In the genomic region with DNA sequence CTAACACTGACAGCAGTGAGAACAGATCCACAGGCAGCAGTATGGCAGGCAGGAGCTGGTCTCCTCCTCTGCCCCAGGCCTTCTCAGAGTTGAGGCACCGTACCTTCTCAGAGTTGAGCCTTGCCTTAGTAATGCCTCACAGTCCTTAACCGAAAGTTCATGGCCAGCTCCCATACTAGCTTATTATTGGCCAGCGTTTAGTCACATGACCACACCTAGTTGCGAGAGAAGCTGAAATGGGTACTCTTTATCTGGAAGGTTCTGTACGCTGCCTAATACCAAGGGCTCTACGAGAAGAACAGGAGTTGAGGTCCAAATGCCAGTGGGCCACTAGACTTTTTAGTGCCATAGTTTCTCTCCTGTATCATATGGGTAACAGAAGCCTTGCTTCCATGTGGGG, we compare ENCODE assay signal across 21 mouse cellular contexts. TPM values are rescaled to one million over a fixed set of nuclear protein-coding genes. Genes with fewer than 3 reads are reported as not detected.
DNase-seq lines count a peak whose midpoint lies in the region; ATAC-seq lines count a peak whose summit lies in the region.
"Had no signal": no experiment of that assay in that cellular context is flagged by ENCODE, and none has a peak within 500 bp of the region (broad histone marks: within the 10 kb centered on the region; RNA-seq: fewer than 3 reads in every experiment).

No protein-coding gene starts in this region.

- 0 out of 2 replicates have a peak, but pooled peaks cover 20% of the 10 kb centered on the region for H3K27me3 ChIP-seq in heart, embryonic 10.5 days (ENCODE audit: insufficient read depth, poor library complexity, severe bottlenecking)
- H3K27me3 ChIP-seq in heart, embryonic 12.5 days (replicated peaks): peaks cover 5% of the 10 kb centered on the region; the same call in 1 of the 2 replicates
- no peaks in the 10 kb centered on the region for H3K27me3 ChIP-seq in intestine, embryonic 16.5 days (replicated peaks; ENCODE audit: control insufficient read depth, insufficient read depth, low read length)
- H3K27me3 ChIP-seq in intestine, embryonic 15.5 days (replicated peaks): no peaks in the 10 kb centered on the region
- no peaks in the 10 kb centered on the region for H3K27me3 ChIP-seq in midbrain, embryonic 11.5 days (ENCODE audit: control insufficient read depth, insufficient read depth, low read length)
- H3K27me3 ChIP-seq in midbrain, embryonic 13.5 days: no peaks in the 10 kb centered on the region
- no peaks in the 10 kb centered on the region for H3K27me3 ChIP-seq in forebrain, embryonic 13.5 days
- H3K27me3 ChIP-seq: kidney, embryonic 15.5 days; neural tube, embryonic 13.5 days had no signal

- H3K4me3 ChIP-seq in heart, embryonic 10.5 days: no peak overlapping the region
- no peak overlapping the region for H3K4me3 ChIP-seq in heart, embryonic 12.5 days
- H3K4me3 ChIP-seq in intestine, embryonic 16.5 days (ENCODE audit: low read length): no peak overlapping the region
- no peak overlapping the region for H3K4me3 ChIP-seq in intestine, embryonic 15.5 days (replicated peaks)
- no peak overlapping the region for H3K4me3 ChIP-seq in midbrain, embryonic 11.5 days (ENCODE audit: low read depth, low read length)
- H3K4me3 ChIP-seq in midbrain, embryonic 13.5 days (replicated peaks): no peak overlapping the region
- H3K4me3 ChIP-seq in macrophage (ENCODE audit: inconsistent target): no peak overlapping the region
- no peak overlapping the region for H3K4me3 ChIP-seq in forebrain, embryonic 13.5 days
- H3K4me3 ChIP-seq: kidney, embryonic 15.5 days; limb, embryonic 10.5 days; myocyte; neural tube, embryonic 13.5 days had no signal

- no peak overlapping the region for H3K4me2 ChIP-seq in heart, embryonic 12.5 days
- no peak overlapping the region for H3K4me2 ChIP-seq in intestine, embryonic 16.5 days (ENCODE audit: low read depth, low read length)
- no peak overlapping the region for H3K4me2 ChIP-seq in intestine, embryonic 15.5 days (replicated peaks)
- no peak overlapping the region for H3K4me2 ChIP-seq in midbrain, embryonic 11.5 days
- no peak overlapping the region for H3K4me2 ChIP-seq in midbrain, embryonic 13.5 days (replicated peaks)
- H3K4me2 ChIP-seq in forebrain, embryonic 13.5 days: no peak overlapping the region
- H3K4me2 ChIP-seq: hindbrain, embryonic 14.5 days; kidney, embryonic 15.5 days; neural tube, embryonic 13.5 days had no signal

- DNase-seq in heart, embryonic 10.5 days (ENCODE audit: low spot score): no peak
- peak; percentile 59 for DNase-seq in midbrain, embryonic 11.5 days (ENCODE audit: low spot score, missing footprints)
- DNase-seq: kidney, postnatal 4 days; liver, postnatal 0 days; right cerebral cortex, postnatal 4 days; thymus, adult 2 months; thymus, postnatal 4 days had no signal

- no peak overlapping the region for H3K9ac ChIP-seq in heart, embryonic 12.5 days
- H3K9ac ChIP-seq in intestine, embryonic 16.5 days (ENCODE audit: low read depth, low read length): no peak overlapping the region
- H3K9ac ChIP-seq in intestine, embryonic 15.5 days: no peak overlapping the region
- H3K9ac ChIP-seq in midbrain, embryonic 11.5 days (ENCODE audit: low read length): no peak overlapping the region
- H3K9ac ChIP-seq in midbrain, embryonic 13.5 days (replicated peaks): no peak overlapping the region
- no peak overlapping the region for H3K9ac ChIP-seq in forebrain, embryonic 13.5 days
- H3K9ac ChIP-seq: hindbrain, embryonic 14.5 days; kidney, embryonic 15.5 days; liver, postnatal 0 days; neural tube, embryonic 13.5 days had no signal

- H3K36me3 ChIP-seq in heart, embryonic 10.5 days: no peaks in the 10 kb centered on the region
- H3K36me3 ChIP-seq in heart, embryonic 12.5 days: no peaks in the 10 kb centered on the region
- no peaks in the 10 kb centered on the region for H3K36me3 ChIP-seq in intestine, embryonic 16.5 days (ENCODE audit: control insufficient read depth, insufficient read depth, low read length)
- H3K36me3 ChIP-seq in intestine, embryonic 15.5 days: no peaks in the 10 kb centered on the region
- no peaks in the 10 kb centered on the region for H3K36me3 ChIP-seq in midbrain, embryonic 11.5 days (ENCODE audit: control insufficient read depth, insufficient read depth, low read length)
- H3K36me3 ChIP-seq in midbrain, embryonic 13.5 days: no peaks in the 10 kb centered on the region
- no peaks in the 10 kb centered on the region for H3K36me3 ChIP-seq in macrophage (ENCODE audit: inconsistent target)
- no peaks in the 10 kb centered on the region for H3K36me3 ChIP-seq in forebrain, embryonic 13.5 days (ENCODE audit: poor library complexity, severe bottlenecking)
- H3K36me3 ChIP-seq: kidney, embryonic 15.5 days; limb, embryonic 10.5 days; neural tube, embryonic 13.5 days had no signal

- H3K79me2 ChIP-seq in macrophage (ENCODE audit: inconsistent target): no peaks in the 10 kb centered on the region

- WGBS in heart, embryonic 10.5 days: 85% methylated on average over 6 of the region's 6 CpGs
- 87% methylated on average over 6 of the region's 6 CpGs for WGBS in heart, embryonic 12.5 days
- WGBS in intestine, embryonic 16.5 days: 91% methylated on average over 6 of the region's 6 CpGs
- WGBS in intestine, embryonic 15.5 days: 92% methylated on average over 6 of the region's 6 CpGs
- WGBS in midbrain, embryonic 11.5 days: 88% methylated on average over 6 of the region's 6 CpGs
- WGBS in midbrain, embryonic 13.5 days: 89% methylated on average over 6 of the region's 6 CpGs
- WGBS in macrophage (ENCODE audit: missing documents): 94% methylated on average over 6 of the region's 6 CpGs
- 95% methylated on average over 6 of the region's 6 CpGs for WGBS in forebrain, embryonic 13.5 days

- no peak for ATAC-seq in heart, embryonic 12.5 days (ENCODE audit: insufficient number of reproducible peaks, low FRiP score)
- ATAC-seq in intestine, embryonic 16.5 days: peak; percentile 14; the same call in 1 of the 2 replicates
- no peak for ATAC-seq in intestine, embryonic 15.5 days
- ATAC-seq in midbrain, embryonic 11.5 days (ENCODE audit: low FRiP score): no peak
- ATAC-seq in midbrain, embryonic 13.5 days: no peak
- no peak for ATAC-seq in forebrain, embryonic 13.5 days
- ATAC-seq: forebrain, embryonic 14.5 days; midbrain, embryonic 16.5 days had no signal

- peaks cover 30% of the 10 kb centered on the region for H3K4me1 ChIP-seq in heart, embryonic 10.5 days
- peaks cover 13% of the 10 kb centered on the region; the same call in 1 of the 2 replicates for H3K4me1 ChIP-seq in heart, embryonic 12.5 days (replicated peaks)
- H3K4me1 ChIP-seq in intestine, embryonic 16.5 days (ENCODE audit: control insufficient read depth, insufficient read depth, low read length): peaks cover 9% of the 10 kb centered on the region
- H3K4me1 ChIP-seq in intestine, embryonic 15.5 days (replicated peaks): peaks cover 12% of the 10 kb centered on the region
- H3K4me1 ChIP-seq in midbrain, embryonic 11.5 days (ENCODE audit: control insufficient read depth, insufficient read depth, low read length): no peaks in the 10 kb centered on the region
- H3K4me1 ChIP-seq in midbrain, embryonic 13.5 days (replicated peaks): no peaks in the 10 kb centered on the region
- H3K4me1 ChIP-seq in forebrain, embryonic 13.5 days: peaks cover 1% of the 10 kb centered on the region

- H3K9me3 ChIP-seq in heart, embryonic 10.5 days: no peaks in the 10 kb centered on the region
- no peaks in the 10 kb centered on the region for H3K9me3 ChIP-seq in heart, embryonic 12.5 days (replicated peaks)
- H3K9me3 ChIP-seq in intestine, embryonic 16.5 days (ENCODE audit: control insufficient read depth, low read length): no peaks in the 10 kb centered on the region
- no peaks in the 10 kb centered on the region for H3K9me3 ChIP-seq in intestine, embryonic 15.5 days
- no peaks in the 10 kb centered on the region for H3K9me3 ChIP-seq in midbrain, embryonic 11.5 days (ENCODE audit: control insufficient read depth, low read length)
- no peaks in the 10 kb centered on the region for H3K9me3 ChIP-seq in midbrain, embryonic 13.5 days
- H3K9me3 ChIP-seq in forebrain, embryonic 13.5 days (replicated peaks): no peaks in the 10 kb centered on the region
- H3K9me3 ChIP-seq: kidney, embryonic 15.5 days; limb, embryonic 10.5 days; neural tube, embryonic 13.5 days had no signal

- H3K27ac ChIP-seq in heart, embryonic 10.5 days: 0 out of 2 replicates have a peak overlapping the region, but pooled peaks have one; percentile 1
- no peak overlapping the region for H3K27ac ChIP-seq in heart, embryonic 12.5 days (ENCODE audit: poor library complexity, severe bottlenecking)
- H3K27ac ChIP-seq in intestine, embryonic 16.5 days (ENCODE audit: low read length): no peak overlapping the region
- no peak overlapping the region for H3K27ac ChIP-seq in intestine, embryonic 15.5 days
- H3K27ac ChIP-seq in midbrain, embryonic 11.5 days (ENCODE audit: low read depth, low read length): no peak overlapping the region
- H3K27ac ChIP-seq in midbrain, embryonic 13.5 days: no peak overlapping the region
- peak overlapping the region; percentile 31 for H3K27ac ChIP-seq in macrophage
- no peak overlapping the region for H3K27ac ChIP-seq in forebrain, embryonic 13.5 days
- H3K27ac ChIP-seq: hindbrain, embryonic 14.5 days; kidney, embryonic 15.5 days; neural tube, embryonic 13.5 days had no signal

RNA-seq across cellular contexts. Expression of a gene that starts 20.5 kb away (rescaled TPM):
- polyA plus RNA-seq in heart, embryonic 10.5 days (2016; fragmentation: Nextera tagmentation; extraction: Ambion mirVana): 20.9 and 23.5 TPM in 2 replicates
- 22.0 and 24.2 TPM in 2 replicates for polyA plus RNA-seq in heart, embryonic 12.5 days (2016; fragmentation: Nextera tagmentation; extraction: Ambion mirVana)
- 26.6 and 29.2 TPM in 2 replicates for polyA plus RNA-seq in intestine, embryonic 16.5 days (2015; fragmentation: Nextera tagmentation; extraction: Ambion mirVana)
- 24.2 and 25.0 TPM in 2 replicates for polyA plus RNA-seq in intestine, embryonic 15.5 days (2015; fragmentation: Nextera tagmentation; extraction: Ambion mirVana)
- 15.4 and 17.4 TPM in 2 replicates for polyA plus RNA-seq in midbrain, embryonic 11.5 days (2014; fragmentation: Nextera tagmentation; extraction: Ambion mirVana)
- 35.9 and 36.2 TPM in 2 replicates for polyA plus RNA-seq in midbrain, embryonic 13.5 days (2015; fragmentation: Nextera tagmentation; extraction: Ambion mirVana)
- 100 to 1,000 TPM in 5 of 26 experiments, 10 to 100 TPM in 21; 19.7 to 132 (median 61.4) TPM for total RNA-seq in macrophage (2018; cell fraction: chromatin; rRNA removed)
- total RNA-seq in macrophage (2018; cell fraction: cytosol; rRNA removed): 10 to 100 TPM; 13.7 to 42.8 (median 24.3) TPM
- total RNA-seq in macrophage (2018; cell fraction: nucleus; rRNA removed): 10 to 100 TPM; 19.0 to 90.2 (median 43.4) TPM
- polyA plus RNA-seq in macrophage (2018): 16.1 to 46.0 TPM (median 26.7 TPM) in 3 replicates
- polyA plus RNA-seq in forebrain, embryonic 13.5 days (2015; fragmentation: Nextera tagmentation; extraction: Ambion mirVana): 32.0 and 32.3 TPM in 2 replicates

RNA-seq across cellular contexts. Expression of a gene that starts 53.5 kb away (rescaled TPM):
- 26.7 and 28.6 TPM in 2 replicates for polyA plus RNA-seq in heart, embryonic 10.5 days (2016; fragmentation: Nextera tagmentation; extraction: Ambion mirVana)
- 44.0 and 50.8 TPM in 2 replicates for polyA plus RNA-seq in heart, embryonic 12.5 days (2016; fragmentation: Nextera tagmentation; extraction: Ambion mirVana)
- polyA plus RNA-seq in intestine, embryonic 16.5 days (2015; fragmentation: Nextera tagmentation; extraction: Ambion mirVana): 32.0 and 35.6 TPM in 2 replicates
- polyA plus RNA-seq in intestine, embryonic 15.5 days (2015; fragmentation: Nextera tagmentation; extraction: Ambion mirVana): 49.6 and 52.5 TPM in 2 replicates
- 118 and 119 TPM in 2 replicates for polyA plus RNA-seq in midbrain, embryonic 11.5 days (2014; fragmentation: Nextera tagmentation; extraction: Ambion mirVana)
- polyA plus RNA-seq in midbrain, embryonic 13.5 days (2015; fragmentation: Nextera tagmentation; extraction: Ambion mirVana): 478 and 520 TPM in 2 replicates
- total RNA-seq in macrophage (2018; cell fraction: chromatin; rRNA removed): 1 to 10 TPM in 1 of 26 experiments, under 1 TPM in 1, not detected in 24; 0.57 to 2.8 TPM
- under 1 TPM in 3 of 26 experiments, not detected in 23; 0.10 to 0.32 (median 0.24) TPM for total RNA-seq in macrophage (2018; cell fraction: cytosol; rRNA removed)
- total RNA-seq in macrophage (2018; cell fraction: nucleus; rRNA removed): under 1 TPM in 1 of 26 experiments, not detected in 25; 0.62 TPM
- 0.11 TPM in 1 of 3 replicates, not detected in the others for polyA plus RNA-seq in macrophage (2018)
- polyA plus RNA-seq in forebrain, embryonic 13.5 days (2015; fragmentation: Nextera tagmentation; extraction: Ambion mirVana): 355 and 357 TPM in 2 replicates
- total RNA-seq: granulocyte monocyte progenitor cell, adult 5-6 weeks had no signal

Comparison
In these comparisons a context has a peak if more than half of its experiments do, and no peak if none do; other contexts are left out.
1. H3K27ac ChIP-seq: peak in heart, embryonic 10.5 days (single experiment) and macrophage (single experiment); none in heart, embryonic 12.5 days (single experiment), intestine, embryonic 16.5 days (single experiment), intestine, embryonic 15.5 days (single experiment), midbrain, embryonic 11.5 days (single experiment), midbrain, embryonic 13.5 days (single experiment) and forebrain, embryonic 13.5 days (single experiment).
2. RNA of a gene that starts 53.5 kb away (polyA plus RNA-seq): 478 to 520 TPM in midbrain, embryonic 13.5 days, 355 to 357 TPM in forebrain, embryonic 13.5 days, 118 to 119 TPM in midbrain, embryonic 11.5 days, 44.0 to 50.8 TPM in heart, embryonic 12.5 days, 49.6 to 52.5 TPM in intestine, embryonic 15.5 days, 32.0 to 35.6 TPM in intestine, embryonic 16.5 days and 26.7 to 28.6 TPM in heart, embryonic 10.5 days; 0.11 TPM in macrophage; every median in the first group is over 10 times any median in the second.